Mouse (Mus musculus): Measurements from ENCODE around the gene Acsm3.

DNA sequence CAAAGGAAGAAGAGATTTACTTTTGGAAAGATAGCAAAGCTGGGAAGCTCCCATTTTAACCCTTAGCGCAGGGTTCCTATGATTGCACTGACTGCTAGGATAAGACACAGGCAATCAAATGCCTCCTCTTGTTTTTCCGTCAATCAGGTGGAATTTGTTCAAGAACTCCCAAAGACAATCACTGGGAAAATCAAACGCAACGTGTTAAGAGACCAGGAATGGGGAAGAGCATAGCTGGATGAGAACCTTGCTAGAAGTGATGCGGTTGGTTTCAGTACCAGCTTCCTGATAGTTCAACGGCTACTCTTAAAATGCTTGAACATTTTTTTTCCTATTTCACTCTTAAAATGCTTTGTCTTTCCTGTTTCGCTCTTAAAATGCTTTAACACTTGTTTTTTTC, 46.6 kb upstream of the Acsm3 start:
- TF ChIP-seq CTCF (IDR thresholded peaks at IDR 0.05; ENCODE audit: borderline replicate concordance, extremely low read depth, insufficient read depth, insufficient read length) = no peak
- no peak for TF ChIP-seq POLR2A (IDR thresholded peaks at IDR 0.05; ENCODE audit: borderline replicate concordance, extremely low read depth, insufficient read depth, insufficient read length, poor library complexity, severe bottlenecking)
